Mouse (Mus musculus) MEL (cell line): Measurements from ENCODE around the gene Olfr1508. TPM values are rescaled to one million over a fixed set of nuclear protein-coding genes. Genes with fewer than 3 reads are reported as not detected.
"Not testable (repeated sequence)": the region's sequence is repeated elsewhere in the genome, so short reads cannot be mapped to it uniquely, and the experiment has no call there.

Source experiments
- DNase-seq: peaks from one replicate; pipeline ENCODE4 v3.0.0; 2011; ENCODE audit warnings: low read depth, low spot score
- H3K27ac ChIP-seq: 2 replicates; pipeline ENCODE4 v1.5.1; 2012; ENCODE audit warnings: low read depth, mild to moderate bottlenecking, control low read depth, low read length, moderate library complexity; ENCODE audit not compliant: control insufficient read depth
- H3K27me3 ChIP-seq, 2 experiments: fragments of 150-350 bp in 1 of 2; sonication (generic) in 1 of 2; 2 replicates each; pipeline ENCODE4 v1.6.1; 2012; ENCODE audit warnings: low read length in 2 of 2, mild to moderate bottlenecking in 2 of 2, improper control_type of control experiment in 1 of 2, moderate library complexity in 1 of 2; ENCODE audit not compliant: insufficient read depth in 2 of 2, control insufficient read depth in 1 of 2
- H3K36me3 ChIP-seq, 2 experiments: 2 replicates each; pipeline ENCODE4 v1.6.1; 2012 to 2014; ENCODE audit warnings: low read length in 2 of 2, improper control_type of control experiment in 1 of 2, inconsistent platforms in 1 of 2, mild to moderate bottlenecking in 1 of 2; ENCODE audit not compliant: insufficient read depth in 2 of 2, control insufficient read depth in 1 of 2
- H3K4me1 ChIP-seq, 2 experiments: fragments of 150-350 bp in 1 of 2; sonication (generic) in 1 of 2; 2 replicates each; pipeline ENCODE4 v1.6.1; 2012; ENCODE audit warnings: low read length in 2 of 2, improper control_type of control experiment in 1 of 2, mild to moderate bottlenecking in 1 of 2; ENCODE audit not compliant: insufficient read depth in 2 of 2, control insufficient read depth in 1 of 2
- H3K4me3 ChIP-seq, 2 experiments: fragments of 150-350 bp in 1 of 2; sonication (generic) in 1 of 2; 2 replicates each; pipeline ENCODE4 v1.5.1; 2012; ENCODE audit warnings: low read depth in 2 of 2, low read length in 2 of 2, mild to moderate bottlenecking in 2 of 2, moderate library complexity in 2 of 2, control low read depth in 1 of 2, improper control_type of control experiment in 1 of 2; ENCODE audit not compliant: control insufficient read depth in 1 of 2, insufficient read depth in 1 of 2
- H3K79me2 ChIP-seq: 2 replicates; pipeline ENCODE4 v1.6.1; 2012; ENCODE audit warnings: mild to moderate bottlenecking, low read length, moderate library complexity; ENCODE audit not compliant: control insufficient read depth, poor library complexity, insufficient read depth
- H3K9ac ChIP-seq: 2 replicates; pipeline ENCODE4 v1.6.1; 2012; ENCODE audit warnings: low read depth, mild to moderate bottlenecking, control low read depth, low read length, moderate library complexity; ENCODE audit not compliant: control insufficient read depth, poor library complexity, severe bottlenecking
- H3K9me3 ChIP-seq: fragments of 150-350 bp; sonication (generic); replicated peaks from 2 replicates; pipeline ENCODE4 v1.6.1; 2012; ENCODE audit warnings: mild to moderate bottlenecking, low read length, improper control_type of control experiment, moderate library complexity; ENCODE audit not compliant: insufficient read depth
- BHLHE40 ChIP-seq: IDR thresholded peaks from 2 replicates; pipeline ENCODE4 v1.6.1; 2012; ENCODE audit warnings: low read depth, mild to moderate bottlenecking, inconsistent platforms, low read length, improper control_type of control experiment, borderline replicate concordance
- CHD2 ChIP-seq: IDR thresholded peaks from 2 replicates; pipeline ENCODE4 v1.6.1; 2011; ENCODE audit warnings: low read length, improper control_type of control experiment
- ELF1 ChIP-seq: IDR thresholded peaks from 2 replicates; pipeline ENCODE4 v1.6.1; 2014; ENCODE audit warnings: low read depth, mild to moderate bottlenecking, inconsistent platforms, low read length, improper control_type of control experiment, moderate library complexity
- GATA1 ChIP-seq: IDR thresholded peaks from 2 replicates; pipeline ENCODE4 v1.6.1; 2011; ENCODE audit warnings: low read depth, low read length, improper control_type of control experiment
- JUND ChIP-seq: IDR thresholded peaks from 2 replicates; pipeline ENCODE4 v1.6.1; 2011; ENCODE audit warnings: low read depth, mild to moderate bottlenecking, improper control_type of control experiment, low read length
- KAT2A ChIP-seq: conservative IDR thresholded peaks from 2 replicates; pipeline ENCODE4 v1.6.1; 2012; ENCODE audit warnings: low read depth, low read length, improper control_type of control experiment, inconsistent platforms
- MAX ChIP-seq: IDR thresholded peaks from 2 replicates; pipeline ENCODE4 v1.6.1; 2011; ENCODE audit warnings: low read length, improper control_type of control experiment
- MEF2A ChIP-seq: IDR thresholded peaks from 2 replicates; pipeline ENCODE4 v1.6.1; 2014; ENCODE audit warnings: low read depth, mild to moderate bottlenecking, inconsistent platforms, low read length, improper control_type of control experiment; ENCODE audit not compliant: poor library complexity, insufficient replicate concordance, severe bottlenecking; ENCODE audit errors: extremely low read depth
- MXI1 ChIP-seq: IDR thresholded peaks from 2 replicates; pipeline ENCODE4 v1.6.1; 2011; ENCODE audit warnings: mild to moderate bottlenecking, low read depth, low read length, improper control_type of control experiment
- MYB ChIP-seq: IDR thresholded peaks from 2 replicates; pipeline ENCODE4 v1.6.1; 2011; ENCODE audit warnings: mild to moderate bottlenecking, low read depth, low read length, improper control_type of control experiment
- NELFE ChIP-seq: IDR thresholded peaks from 2 replicates; pipeline ENCODE4 v1.6.1; 2011; ENCODE audit warnings: low read depth, low read length, improper control_type of control experiment
- POLR2AphosphoS5 ChIP-seq: IDR thresholded peaks from 2 replicates; pipeline ENCODE4 v1.6.1; 2012; ENCODE audit warnings: low read depth, borderline replicate concordance, mild to moderate bottlenecking, inconsistent platforms, low read length, moderate library complexity, mixed read lengths
- RAD21 ChIP-seq: IDR thresholded peaks from 2 replicates; pipeline ENCODE4 v1.6.1; 2011; ENCODE audit warnings: mild to moderate bottlenecking, low read depth, low read length, improper control_type of control experiment
- RCOR1 ChIP-seq: IDR thresholded peaks from 2 replicates; pipeline ENCODE4 v1.6.1; 2012; ENCODE audit warnings: low read depth, mild to moderate bottlenecking, inconsistent platforms, low read length, improper control_type of control experiment
- SMC3 ChIP-seq: IDR thresholded peaks from 2 replicates; pipeline ENCODE4 v1.6.1; 2011; ENCODE audit warnings: low read depth, low read length, improper control_type of control experiment
- TAL1 ChIP-seq: IDR thresholded peaks from 2 replicates; pipeline ENCODE4 v1.6.1; 2012; ENCODE audit warnings: mild to moderate bottlenecking, inconsistent platforms, low read length, moderate library complexity, mixed read lengths
- TBP ChIP-seq: IDR thresholded peaks from 2 replicates; pipeline ENCODE4 v1.8.0; 2011; ENCODE audit warnings: low read depth, low read length, improper control_type of control experiment
- TCF12 ChIP-seq: IDR thresholded peaks from 2 replicates; pipeline ENCODE4 v1.6.1; 2014; ENCODE audit warnings: low read depth, mild to moderate bottlenecking, inconsistent platforms, low read length, improper control_type of control experiment, moderate library complexity
- UBTF ChIP-seq: IDR thresholded peaks from 2 replicates; pipeline ENCODE4 v1.6.1; 2012; ENCODE audit warnings: low read depth, mild to moderate bottlenecking, inconsistent platforms, low read length, improper control_type of control experiment, moderate library complexity, borderline replicate concordance; ENCODE audit not compliant: insufficient read depth
- USF1 ChIP-seq: IDR thresholded peaks from 2 replicates; pipeline ENCODE4 v1.6.1; 2014; ENCODE audit warnings: low read depth, mild to moderate bottlenecking, inconsistent platforms, low read length, improper control_type of control experiment, moderate library complexity
- ZMIZ1 ChIP-seq: IDR thresholded peaks from 2 replicates; pipeline ENCODE4 v1.6.1; 2012; ENCODE audit warnings: low read depth, mild to moderate bottlenecking, inconsistent platforms, low read length, improper control_type of control experiment, moderate library complexity
- polyA plus RNA-seq, 2 experiments: library from polyadenylated mRNA; stranded (reverse) in 1 of 2; unstranded in 1 of 2; fragments of >175 nt in 1 of 2; fragments of >200 nt in 1 of 2; gene quantifications; 2 replicates each; pipeline versions ENCODE4 v1.2.1 to v1.2.4; 2012; ENCODE audit warnings: low replicate concordance in 2 of 2, low read depth in 1 of 2; ENCODE audit not compliant: insufficient read length in 2 of 2, insufficient read depth in 1 of 2, missing spikeins in 1 of 2
- total RNA-seq: library from RNA; depleted of rRNA; stranded (reverse); fragments of 300-350 nt; gene quantifications from 2 replicates; pipeline ENCODE4 v1.2.3, GENCODE M21; 2012

The Olfr1508 gene
- total and polyA plus RNA-seq, 3 experiments, result not detected

DNA sequence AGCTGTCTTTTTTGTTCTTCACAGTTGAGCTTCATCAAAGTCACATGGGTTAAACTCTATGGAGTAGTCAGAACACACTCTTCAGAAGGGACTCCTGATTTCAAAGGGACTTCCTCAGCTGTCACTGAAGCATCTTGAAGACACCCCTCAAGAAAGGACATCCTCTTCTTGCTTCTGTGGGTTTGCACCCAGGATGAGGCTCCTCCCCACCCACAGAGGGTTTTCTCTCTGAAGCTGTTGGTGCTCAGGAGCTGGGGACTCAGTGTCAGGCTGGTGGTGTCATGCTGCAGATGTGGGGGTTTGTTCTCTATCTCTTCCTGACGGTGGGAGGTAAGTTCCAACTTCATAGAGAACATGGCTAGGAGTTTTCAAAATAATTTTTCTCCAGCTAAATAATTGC lies 39.6 kb downstream of the Olfr1508 start:
- Histone ChIP-seq H3K27me3 (peaks cover 0 to 2% of the 10 kb centered on the region in 2 experiments; a peak in 1 of 4 replicates), H3K79me2 (no peaks in the 10 kb centered on the region), H3K36me3 (no peaks in the 10 kb centered on the region), H3K4me1 (no peaks in the 10 kb centered on the region), H3K27ac (no peak overlapping the region), H3K9ac (no peak overlapping the region), H3K9me3 (no peaks in the 10 kb centered on the region), H3K4me3 (no peak overlapping the region)
- DNase-seq, result no peak
- TF ChIP-seq CHD2 (no peak), JUND (no peak), KAT2A (no peak), GATA1 (no peak), MXI1 (no peak), POLR2AphosphoS5 (no peak), MAX (no peak), NELFE (no peak), MYB (no peak), SMC3 (no peak)

DNA sequence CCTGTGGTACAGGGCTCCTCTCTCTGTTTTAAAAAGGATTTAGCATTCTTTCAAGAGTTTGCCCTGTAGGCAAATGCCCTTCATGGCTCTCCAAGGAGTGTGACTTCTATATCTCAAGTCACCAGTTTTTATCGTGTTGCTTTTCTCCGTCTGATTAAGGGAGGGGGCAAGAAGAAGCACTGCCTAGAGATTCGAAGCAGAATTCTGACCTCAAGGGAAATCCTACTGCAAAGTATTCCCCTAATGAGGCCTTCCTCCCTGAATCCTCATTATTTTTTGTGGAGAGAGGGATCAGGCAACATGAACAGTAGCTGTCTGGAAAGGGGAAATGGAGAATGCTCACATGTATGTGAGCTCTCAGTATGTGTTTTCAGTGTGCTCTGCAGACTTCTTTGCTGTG lies 53.0 kb downstream of the Olfr1508 start, which contains the start of gene Olfr1510:
Gene Olfr1510, minus strand, starts transcription at position 101 of the 400 bp plus-strand sequence.
- TF ChIP-seq USF1, result no peak
- no peak for TF ChIP-seq UBTF
- no peak for TF ChIP-seq ELF1
- TF ChIP-seq MXI1, result no peak
- TF ChIP-seq RCOR1, result no peak
- TF ChIP-seq BHLHE40, result no peak
- no peak for TF ChIP-seq MEF2A
- TF ChIP-seq TAL1, result no peak
- no peak for TF ChIP-seq TBP
- no peak for TF ChIP-seq TCF12
- no peak for TF ChIP-seq RAD21
- TF ChIP-seq ZMIZ1, result no peak
- Histone ChIP-seq H3K27ac (no peak within 1 kb of the TSS), H3K9ac (no peak within 1 kb of the TSS), H3K36me3 (no peaks in the 10 kb centered on the region), H3K9me3 (no peaks in the 10 kb centered on the region), H3K79me2 (no peaks in the 10 kb centered on the region), H3K27me3 (no peaks in the 10 kb centered on the region; a peak in 1 of 4 replicates), H3K4me3 (no peak within 1 kb of the TSS), H3K4me1 (no peaks in the 10 kb centered on the region)
- DNase-seq, result no peak

DNA sequence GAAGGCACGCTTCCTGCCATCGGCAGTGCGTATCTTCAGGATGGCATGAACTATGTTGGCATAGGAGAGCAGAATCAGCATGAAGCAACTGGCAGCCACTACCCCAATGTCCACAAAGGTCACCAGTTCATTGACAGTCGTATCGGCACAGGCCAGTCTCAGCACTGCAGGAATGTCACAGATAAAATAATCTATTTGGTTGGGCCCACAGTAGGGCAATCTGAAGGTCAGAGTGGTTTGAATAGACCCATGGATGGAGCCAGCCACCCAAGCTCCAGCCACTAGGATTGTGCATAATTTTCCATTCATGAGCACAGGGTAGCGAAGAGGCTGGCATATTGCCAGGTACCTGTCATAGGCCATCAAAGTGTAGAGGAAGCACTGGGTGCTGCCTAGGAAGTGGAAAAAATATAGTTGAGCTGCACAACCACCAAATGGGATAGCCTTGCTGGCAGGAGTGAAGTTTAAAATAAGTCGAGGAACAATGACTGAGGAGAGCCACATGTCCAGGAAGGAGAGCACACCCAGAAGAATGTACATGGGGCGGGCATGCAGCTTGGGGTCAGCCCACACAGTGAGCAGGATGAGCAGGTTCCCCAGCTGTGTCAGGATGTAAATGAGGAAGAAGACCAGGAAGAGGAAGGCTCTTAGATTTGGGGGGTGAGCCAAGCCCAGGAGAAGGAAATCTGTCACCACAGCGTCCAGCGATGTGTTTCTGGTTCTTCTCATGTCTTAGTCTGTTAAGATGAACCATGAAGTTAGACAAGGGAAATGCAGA lies 57.0 kb downstream of the Olfr1508 start:
- not testable (repeated sequence) for H3K9ac ChIP-seq, H3K79me2 ChIP-seq, H3K4me3 ChIP-seq, H3K9me3 ChIP-seq, H3K27me3 ChIP-seq, H3K27ac ChIP-seq, H3K4me1 ChIP-seq, H3K36me3 ChIP-seq
- DNase-seq, result peak; percentile 8
